Mouse (Mus musculus) MEL-GATA-1-ER (cell line): ENCODE data around the gene Adam17.
A peak's percentile ranks its signal among the peaks of the same experiment; 100 is the strongest.
"Not testable (repeated sequence)": the region's sequence is repeated elsewhere in the genome, so short reads cannot be mapped to it uniquely, and the experiment has no call there.

Experiments
- DNase-seq: peaks from one replicate; pipeline ENCODE4 v3.0.0-alpha.2; 2012; ENCODE audit warnings: low read depth; ENCODE audit errors: extremely low read depth

Gene Adam17

DNA sequence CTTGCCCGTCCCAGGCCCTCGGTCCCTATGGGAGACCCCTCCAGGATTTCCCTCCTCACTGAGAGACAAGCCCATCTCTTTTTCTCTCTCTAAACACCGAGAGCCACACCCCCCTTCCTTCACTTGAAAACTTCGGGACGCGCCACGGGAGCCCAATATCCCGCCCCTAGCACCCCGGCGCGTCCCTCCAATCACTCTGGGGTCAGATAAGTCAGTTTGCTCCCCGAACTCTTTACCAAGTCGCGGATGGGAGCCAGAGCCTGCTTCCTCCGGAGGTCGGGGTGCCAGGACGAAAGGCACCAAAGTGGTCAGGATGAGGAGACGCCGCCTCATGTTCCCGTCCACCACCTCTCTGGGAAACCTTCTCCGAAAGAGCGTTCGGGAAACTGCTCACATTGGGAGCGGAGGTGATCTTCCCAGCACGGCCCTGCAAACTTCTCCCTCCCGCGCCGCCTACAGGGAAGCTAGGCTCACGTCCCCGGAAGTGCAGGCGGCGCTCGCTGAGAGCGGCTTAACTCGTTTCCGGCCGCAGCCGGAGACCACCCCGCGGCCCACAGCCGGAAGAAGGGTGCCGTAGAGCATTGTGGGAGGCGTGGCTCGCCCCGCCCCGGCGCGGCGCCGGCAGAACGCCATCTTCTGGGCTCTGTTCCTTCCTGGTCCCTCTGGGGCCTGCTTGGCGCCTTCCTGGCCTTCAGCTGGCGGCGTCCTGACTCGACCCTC, at the start of gene Adam17:
Gene Adam17 (minus strand): TSS at position 533 of the 720 bp plus-strand sequence.
- peak; percentile 71 for DNase-seq

DNA sequence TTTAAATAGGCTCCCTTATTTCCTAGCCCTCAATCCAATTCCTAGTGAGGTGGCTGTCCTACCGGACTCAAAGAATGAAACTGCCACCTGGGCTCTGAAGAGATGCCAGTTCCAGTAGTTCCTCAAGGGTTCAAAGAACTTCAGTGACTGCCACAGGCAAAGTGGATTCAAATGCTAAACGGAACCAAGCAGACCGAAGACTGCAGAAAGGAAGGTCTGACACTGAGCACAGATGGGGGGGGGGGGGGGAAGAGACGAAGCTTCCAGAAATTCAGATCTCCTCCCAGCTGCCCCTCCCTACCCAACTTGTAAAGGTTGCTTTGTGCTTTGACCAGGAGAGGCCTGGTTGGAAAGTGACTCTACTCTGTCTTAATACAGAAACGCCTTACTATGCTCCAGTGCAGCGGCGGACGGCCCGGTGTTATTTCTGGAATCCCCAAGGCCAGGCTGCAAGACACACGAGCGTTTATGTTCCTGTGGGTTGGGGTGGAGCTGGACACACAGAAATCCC, 45.2 kb upstream of the Adam17 start:
- DNase-seq, result no peak

DNA sequence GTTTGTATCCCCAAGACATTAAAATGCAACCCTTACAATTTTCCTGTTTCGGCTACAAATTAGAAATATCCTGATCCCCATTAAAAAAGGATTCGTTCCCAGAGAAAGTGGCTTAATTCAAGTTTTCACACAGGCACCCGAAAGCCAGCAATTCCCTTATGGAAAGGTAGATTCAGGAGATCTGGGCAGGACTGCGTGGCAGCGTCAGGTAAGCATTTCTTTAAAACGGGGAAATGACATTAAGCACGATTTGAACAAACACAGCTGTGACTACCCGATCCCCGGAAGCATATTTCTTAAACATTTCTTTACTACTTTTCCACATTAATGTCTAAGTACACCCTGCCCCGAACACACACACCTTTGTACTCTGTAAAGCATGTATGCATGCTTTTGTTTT, 44.7 kb upstream of the Adam17 start:
- no peak for DNase-seq

DNA sequence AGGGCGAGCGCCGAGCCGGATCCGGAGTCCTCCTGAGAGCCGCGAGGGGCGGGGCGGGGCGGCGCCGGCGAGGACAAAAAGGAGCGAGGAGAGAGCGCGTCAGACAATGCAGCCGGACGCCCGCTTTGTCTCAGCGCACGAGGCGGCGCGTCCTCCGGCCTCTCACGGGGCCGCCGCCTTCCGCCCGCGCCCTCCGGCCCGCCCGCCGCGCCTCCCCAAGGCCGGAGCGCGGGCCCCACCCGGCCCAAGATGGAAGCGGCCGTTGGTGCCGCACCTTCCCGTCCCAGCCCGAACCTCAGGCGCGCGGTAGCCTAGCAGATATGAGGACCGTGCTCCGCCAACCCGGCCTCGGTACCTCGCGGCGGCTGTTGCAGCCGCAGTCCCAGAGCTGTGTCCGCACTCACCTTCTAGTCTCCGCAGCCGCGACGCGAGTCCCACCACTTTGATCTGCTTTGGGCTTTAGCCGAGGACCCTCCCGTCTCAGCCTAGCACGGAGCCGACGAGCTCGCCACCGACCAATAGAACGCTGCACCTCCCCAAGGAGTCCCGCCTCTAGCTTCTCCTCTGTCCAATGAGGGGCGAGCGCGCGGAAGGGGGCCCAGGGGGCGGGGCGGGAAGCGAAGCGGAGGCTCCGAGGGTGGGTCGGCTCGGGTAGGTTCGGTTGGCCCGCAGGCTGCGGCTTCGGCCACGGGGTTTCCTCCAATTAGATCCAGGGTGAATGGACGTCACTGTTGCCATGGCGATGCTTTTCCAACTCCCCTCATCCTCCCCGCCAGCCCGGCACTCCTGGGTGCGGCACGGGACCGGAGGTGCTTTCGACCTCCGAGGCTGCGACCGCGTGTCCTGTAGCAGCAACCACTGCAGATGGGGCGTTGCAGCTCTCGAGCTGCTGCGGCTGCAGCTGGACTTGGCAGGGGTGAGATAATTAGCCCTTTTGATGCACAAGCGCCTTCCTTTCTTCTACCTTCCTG, 44.0 kb upstream of the Adam17 start, which contains the start of gene Ywhaq:
Gene Ywhaq (minus strand): TSS at position 538 of the 971 bp plus-strand sequence.
- DNase-seq, result peak; percentile 90

DNA sequence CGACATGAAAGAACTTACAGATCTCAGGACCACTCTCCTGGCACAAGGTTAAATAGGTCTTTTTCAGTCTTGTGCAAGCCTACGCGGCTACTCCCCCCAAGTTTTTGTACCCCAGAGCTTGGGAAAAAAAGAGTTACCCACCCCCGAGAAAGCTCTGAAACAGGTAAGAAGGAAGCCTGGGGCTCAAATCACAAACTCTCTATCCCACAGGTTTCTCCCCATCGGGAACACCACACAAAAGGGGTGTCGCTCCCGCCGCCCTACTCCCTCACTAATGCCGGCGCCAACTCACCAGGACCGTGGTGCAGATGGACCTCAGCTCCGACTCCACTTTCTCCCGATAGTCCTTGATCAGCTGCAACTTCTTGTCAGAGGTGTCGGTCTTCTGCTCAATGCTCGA, 43.1 kb upstream of the Adam17 start:
- no peak for DNase-seq

DNA sequence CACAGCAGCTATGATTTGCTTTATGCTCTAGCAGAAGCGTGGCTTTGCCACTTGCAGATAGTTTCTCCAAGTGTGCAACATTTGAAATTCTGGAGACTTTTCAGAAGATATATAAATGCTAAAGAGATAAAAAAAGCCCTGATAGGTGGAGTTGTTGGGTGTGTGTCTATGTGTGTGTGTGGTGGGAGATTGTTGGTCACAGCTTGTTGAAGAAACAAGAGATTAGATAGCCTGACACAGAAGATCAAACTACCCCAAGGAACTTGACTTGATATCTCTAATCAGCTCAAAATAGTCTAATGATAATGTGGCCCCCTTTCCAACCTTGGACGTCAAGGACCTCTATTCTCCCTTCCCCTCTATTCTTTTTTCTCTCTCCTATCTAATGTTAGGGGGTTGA, 37.2 kb upstream of the Adam17 start:
- DNase-seq, result no peak

DNA sequence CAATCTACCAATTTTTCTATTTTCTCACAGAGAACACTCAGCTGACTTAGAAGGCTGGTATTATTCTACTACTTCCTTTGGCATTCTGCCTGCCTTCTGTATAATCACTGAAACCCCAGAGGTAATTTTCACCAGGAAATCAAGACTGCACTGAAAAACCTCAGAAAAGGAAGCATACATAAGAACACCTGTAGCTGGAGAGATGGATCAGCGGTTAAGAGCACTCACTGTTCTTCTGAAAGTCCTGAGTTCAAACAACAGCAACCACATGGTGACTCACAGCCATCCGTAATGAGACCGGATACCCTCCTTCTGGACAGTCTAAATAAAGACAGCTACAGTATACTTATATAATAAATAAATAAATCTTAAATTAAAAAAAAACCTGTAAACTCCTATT, 36.2 kb upstream of the Adam17 start:
- no peak for DNase-seq

DNA sequence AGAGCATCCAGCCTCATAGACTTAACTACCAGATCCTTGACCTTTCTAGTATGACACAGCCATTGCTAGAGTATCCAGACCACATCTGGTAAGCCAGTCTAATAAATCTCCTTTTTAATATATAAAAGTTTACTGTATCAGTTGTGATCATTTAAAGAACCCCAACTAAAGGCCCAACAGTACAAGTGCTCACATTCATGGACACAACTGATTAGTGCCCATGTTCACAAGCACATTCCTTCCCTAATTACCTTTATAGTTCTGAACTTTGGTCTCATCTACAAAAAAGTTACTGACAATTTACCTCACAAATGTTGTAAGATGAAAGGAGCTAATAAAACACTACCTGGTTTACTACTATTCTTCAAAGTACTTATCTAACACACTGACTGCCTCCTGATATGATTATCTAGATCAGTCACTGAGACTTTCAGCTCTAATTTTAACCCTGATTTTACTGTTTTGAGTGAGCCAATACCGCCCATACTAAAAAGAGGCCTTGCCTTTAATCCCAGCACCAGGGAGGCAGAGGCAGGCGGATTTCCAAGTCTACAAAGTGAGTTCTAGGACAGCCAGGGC, 35.4 kb upstream of the Adam17 start:
- DNase-seq, result no peak

DNA sequence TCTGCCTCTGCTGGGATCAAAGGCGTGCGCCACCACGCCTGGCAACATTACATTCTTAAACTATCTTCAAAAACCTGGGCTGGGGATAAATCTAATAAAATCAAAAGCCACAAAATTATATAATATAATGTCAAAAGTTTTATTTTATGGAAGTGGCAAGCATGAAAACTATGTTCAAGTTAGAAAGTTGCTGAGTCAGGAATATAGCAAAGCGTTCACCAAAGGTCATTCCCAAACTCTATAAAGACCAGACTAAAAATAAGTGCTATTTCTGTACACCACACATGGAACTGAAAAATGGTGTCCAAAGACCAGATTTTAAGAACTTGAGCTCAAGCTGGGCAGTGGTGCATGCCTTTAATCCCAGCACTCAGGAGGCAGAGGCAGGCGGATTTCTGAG, 29.3 kb upstream of the Adam17 start:
- DNase-seq, result no peak

DNA sequence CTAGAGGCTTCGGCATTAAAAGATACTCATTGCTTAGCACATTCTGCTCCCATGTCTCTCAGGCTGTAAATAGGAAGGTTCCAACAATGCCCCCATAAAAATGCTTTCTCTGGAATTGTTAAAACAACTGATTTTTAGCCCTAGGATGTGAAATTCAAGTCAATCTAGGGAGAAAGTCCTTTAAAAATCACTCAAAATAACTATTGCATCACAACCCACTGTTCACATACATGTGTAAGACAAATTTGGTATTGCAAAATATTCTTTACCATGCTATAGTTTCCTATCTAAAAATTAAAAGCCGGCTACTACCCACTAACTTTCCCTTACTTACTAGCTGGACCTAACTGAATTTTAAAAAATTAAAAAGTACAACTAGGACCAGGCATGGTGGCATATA, 12.8 kb upstream of the Adam17 start:
- no peak for DNase-seq

DNA sequence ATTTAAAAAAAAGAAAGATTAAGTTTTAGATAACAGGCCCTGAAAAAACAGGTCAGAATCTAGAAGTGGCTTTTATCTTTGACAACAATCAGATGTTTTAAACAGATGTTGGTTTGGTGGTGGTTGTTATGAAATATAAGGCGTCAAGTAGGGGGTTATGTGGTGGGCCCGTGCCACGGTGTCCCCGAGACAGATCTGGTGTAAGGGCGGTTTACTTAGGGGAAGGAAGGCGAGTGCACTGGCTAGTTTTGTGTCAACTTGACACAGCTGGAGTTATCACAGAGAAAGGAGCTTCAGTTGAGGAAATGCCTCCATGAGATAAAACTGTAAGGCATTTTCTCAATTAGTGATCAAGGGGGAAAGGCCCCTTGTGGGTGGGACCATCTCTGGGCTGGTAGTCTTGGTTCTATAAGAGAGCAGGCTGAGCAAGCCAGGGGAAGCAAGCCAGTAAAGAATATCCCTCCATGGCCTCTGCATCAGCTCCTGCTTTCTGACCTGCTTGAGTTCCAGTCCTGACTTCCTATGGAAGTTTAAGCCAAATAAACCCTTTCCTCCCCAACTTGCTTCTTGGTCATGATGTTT, 5.4 kb upstream of the Adam17 start:
- not testable (repeated sequence) for DNase-seq

DNA sequence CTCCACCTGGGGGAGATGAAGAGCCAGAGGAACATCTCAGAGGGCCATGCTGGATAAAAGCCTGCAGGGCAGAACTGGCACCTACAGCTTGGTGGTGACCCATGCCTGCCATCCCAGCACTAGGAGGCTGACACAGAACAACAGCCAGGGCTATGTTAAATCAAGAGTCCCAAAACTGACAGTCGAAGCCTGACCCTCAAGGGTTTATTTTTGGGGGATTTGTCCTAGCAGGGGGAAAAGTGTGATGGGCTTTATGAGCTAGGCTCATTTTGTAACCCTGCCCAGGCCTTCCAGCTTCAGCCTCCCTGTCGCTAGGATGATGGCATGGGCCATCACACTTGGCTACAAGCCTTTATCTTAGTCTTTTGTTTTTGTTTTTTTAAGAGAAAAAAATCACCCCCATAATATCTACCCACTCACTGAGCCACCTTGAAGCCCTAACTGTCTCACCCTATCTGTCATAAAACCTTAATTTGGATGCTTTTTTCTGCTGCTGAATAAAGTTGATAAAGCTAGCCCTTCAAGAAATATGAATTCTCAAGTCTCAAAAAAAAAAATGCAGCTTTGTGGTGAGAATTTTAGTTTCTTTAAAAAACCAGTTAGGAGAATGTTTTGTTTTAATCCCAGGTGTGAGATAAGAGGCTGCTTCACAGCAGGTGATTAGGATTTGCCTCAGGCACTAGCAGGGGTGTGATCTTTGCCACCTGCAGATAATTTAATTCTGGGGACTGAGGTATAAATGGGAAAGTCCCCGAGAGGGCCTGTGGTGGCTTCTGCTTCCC, 2.1 kb upstream of the Adam17 start:
- DNase-seq, result no peak

DNA sequence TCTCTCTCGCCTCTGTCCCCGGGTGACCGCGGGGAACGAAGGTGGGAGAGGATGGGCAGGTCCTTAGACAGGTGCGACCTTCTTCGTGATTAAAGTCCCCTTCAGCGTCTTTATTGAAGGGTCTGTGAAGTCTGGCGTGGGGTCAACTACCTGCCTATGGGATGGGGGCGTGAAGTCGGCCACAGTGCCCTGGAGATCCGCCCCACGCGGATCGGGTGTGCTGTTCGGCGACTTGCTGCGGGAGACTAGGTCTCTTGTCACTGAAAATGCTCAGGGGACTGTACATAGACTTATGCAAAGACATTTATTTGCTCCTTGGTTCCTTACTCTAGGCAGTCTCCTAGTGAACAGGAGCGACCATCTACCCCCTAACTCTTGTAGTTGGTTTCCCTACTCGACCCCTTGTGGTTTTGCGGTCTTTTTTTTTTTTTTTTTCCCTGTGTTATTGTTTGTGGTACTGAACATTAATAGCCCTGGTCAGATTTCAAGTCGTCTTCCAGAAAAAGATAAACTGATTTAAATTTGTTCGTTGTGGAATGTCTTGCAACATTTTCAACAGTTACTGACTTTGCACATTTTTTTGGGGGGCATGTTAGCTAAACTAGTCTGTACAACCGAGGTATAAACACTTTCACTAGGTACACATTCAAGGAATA, 516 bp upstream of the Adam17 start:
- peak; percentile 17 for DNase-seq

DNA sequence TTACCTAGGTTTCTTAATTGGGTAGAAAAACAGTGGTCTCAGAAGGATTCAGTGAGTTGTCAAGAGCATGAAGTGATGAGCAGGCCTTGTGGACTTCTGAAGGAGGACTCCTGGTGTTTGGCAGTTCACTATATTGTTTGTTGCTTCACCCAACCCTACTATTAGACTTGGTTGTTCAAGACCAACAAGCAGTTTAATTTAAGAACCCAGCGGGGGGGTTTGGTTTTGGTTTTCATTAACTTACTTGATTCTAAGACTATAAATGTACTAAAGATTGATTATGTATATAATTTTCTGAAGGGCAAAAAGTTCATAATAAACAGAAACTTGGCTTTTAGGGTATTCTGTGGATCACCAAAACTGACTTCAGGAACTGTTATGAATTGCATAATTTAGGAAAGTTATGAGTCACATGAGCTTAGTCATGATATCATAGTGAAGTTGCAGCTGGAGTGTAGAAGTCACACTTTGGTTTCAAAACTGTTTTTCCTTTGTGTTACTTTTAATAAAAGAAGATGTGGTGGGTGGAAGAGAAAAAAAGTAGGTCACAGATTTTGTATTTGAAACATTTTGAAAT, 3.3 kb downstream of the Adam17 start:
- no peak for DNase-seq

DNA sequence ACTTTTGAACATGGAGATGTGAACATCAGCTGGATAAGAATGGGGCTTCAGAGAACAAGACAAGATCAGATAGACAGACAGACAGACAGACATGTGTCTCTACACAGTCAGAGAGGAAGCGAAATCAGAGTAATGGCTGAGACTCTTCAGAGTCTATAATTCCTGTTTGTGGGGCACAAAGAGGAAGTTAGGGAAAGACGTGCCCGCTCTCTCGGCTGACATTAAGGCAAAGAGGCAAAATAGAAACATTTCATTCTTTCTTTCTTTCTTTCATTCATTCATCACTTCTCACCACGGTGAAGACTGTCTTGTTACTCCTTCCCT, 4.4 kb downstream of the Adam17 start:
- no peak for DNase-seq

DNA sequence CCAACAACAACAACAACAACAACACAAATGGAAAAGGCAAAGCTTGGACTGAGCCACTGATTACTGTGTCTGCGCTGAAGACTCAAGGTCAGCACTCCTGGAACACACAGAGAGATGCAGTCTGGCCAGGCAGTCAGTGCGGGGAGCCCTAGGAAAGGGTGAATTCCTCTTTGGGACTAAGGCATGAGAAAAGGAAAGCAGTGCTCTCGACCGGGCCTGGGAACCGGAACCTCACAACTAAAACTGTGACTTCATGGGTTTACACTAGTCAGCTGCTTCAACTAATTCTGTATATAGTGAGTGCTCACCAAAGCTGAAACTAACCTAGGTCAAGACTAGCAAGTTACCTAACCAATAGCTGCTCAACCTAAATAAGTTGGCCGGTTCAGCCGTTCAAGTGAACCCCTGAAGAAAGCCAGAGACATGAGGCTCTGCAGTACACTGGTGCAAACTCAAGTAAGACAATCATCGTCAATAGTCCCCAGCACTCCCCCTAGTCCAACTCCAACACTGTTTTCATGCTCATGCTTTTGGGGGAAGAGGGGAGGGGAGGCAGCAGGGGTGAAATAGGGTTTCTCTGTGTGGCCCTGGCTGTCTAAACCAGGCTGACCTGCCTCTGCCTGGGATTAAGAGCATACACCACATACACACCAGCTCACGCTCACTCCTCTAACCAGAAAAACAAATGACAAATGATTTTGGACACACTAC, 4.9 kb downstream of the Adam17 start:
- DNase-seq, result no peak

DNA sequence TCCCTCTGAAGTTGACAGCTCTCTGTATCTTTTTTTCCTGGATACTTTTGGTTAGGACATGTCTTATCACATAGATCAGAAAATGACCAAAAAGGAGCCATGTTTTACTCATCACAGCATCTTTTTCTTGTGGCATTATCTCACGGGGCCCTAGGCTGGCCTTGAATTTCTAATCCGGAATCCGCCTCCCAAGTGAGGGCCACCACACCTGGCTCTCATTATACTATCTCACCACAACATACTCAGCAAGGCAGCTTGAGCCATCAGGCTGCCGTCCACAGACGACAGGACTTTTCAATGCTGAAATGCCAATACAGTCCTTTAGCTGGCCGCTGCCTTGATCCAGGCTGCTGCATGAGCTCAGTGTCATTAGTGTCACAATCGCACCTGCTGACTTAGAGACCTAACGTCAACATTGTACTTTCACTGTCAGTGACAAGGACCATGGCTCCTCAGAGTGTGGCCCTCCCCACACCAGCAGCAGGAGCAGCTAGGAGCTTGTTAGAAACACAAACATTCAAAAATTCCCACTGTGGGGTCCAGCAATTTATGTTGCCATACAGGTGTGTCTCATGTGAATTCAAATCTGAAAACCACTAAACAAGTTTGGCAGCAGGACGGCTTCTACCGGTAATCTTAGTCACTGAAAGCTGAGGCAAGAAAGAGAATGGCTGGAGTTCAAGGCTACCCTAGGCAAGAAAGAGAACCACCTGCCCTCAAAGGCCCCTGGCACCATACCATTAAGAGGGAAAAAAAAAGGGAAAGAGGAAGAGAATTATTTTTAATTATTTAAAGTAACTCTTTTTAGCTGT, 8.6 kb downstream of the Adam17 start:
- DNase-seq, result no peak

DNA sequence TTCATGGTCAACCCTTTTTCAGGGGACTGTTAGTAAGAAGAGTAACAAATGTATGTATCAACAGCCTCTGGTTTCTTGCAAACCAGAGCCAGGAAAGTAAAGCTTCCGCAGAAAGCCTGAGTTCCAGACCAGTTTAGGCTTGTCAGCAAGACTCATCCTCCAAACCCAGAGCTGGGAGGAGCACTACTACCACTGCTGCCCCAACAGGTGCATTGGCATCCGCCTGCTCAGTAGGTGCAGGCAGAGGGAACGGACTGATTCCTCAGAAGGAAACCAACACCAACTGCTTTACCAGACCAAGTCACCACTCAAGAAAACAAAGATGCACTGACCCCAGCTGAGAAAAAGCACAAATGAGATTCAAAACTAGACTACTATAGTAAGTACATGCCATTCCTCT, 10.2 kb downstream of the Adam17 start:
- DNase-seq, result no peak

DNA sequence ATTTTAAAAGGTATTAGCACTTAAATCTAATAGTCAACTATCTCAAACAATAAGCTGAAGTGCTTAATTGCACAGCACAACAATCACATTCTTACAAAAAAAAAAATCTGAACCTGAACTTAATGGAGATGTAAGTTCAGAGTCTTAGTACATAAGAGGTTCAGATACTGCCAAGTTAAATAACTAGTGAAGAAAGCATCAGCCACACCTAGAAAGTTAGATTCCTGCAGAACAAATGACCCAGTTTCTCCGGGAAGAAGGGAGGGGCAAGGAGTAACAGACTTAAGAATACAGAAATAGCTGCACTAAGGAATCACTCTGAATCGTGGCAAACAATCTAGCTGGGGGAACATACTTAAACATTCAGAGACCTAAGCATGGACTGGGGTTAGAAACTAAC, 10.7 kb downstream of the Adam17 start:
- no peak for DNase-seq
